Mouse (Mus musculus) MEL (cell line): ENCODE measurements around the gene Uso1. TPM values are rescaled to one million over a fixed set of nuclear protein-coding genes. Genes with fewer than 3 reads are reported as not detected.

ENCODE experiments used
- DNase-seq: peaks from one replicate; pipeline ENCODE4 v3.0.0; 2011; ENCODE audit warnings: low read depth, low spot score
- H3K27ac ChIP-seq: 2 replicates; pipeline ENCODE4 v1.5.1; 2012; ENCODE audit warnings: low read depth, mild to moderate bottlenecking, control low read depth, low read length, moderate library complexity; ENCODE audit not compliant: control insufficient read depth
- H3K27me3 ChIP-seq, 2 experiments: fragments of 150-350 bp in 1 of 2; sonication (generic) in 1 of 2; 2 replicates each; pipeline ENCODE4 v1.6.1; 2012; ENCODE audit warnings: low read length in 2 of 2, mild to moderate bottlenecking in 2 of 2, improper control_type of control experiment in 1 of 2, moderate library complexity in 1 of 2; ENCODE audit not compliant: insufficient read depth in 2 of 2, control insufficient read depth in 1 of 2
- H3K36me3 ChIP-seq, 2 experiments: 2 replicates each; pipeline ENCODE4 v1.6.1; 2012 to 2014; ENCODE audit warnings: low read length in 2 of 2, improper control_type of control experiment in 1 of 2, inconsistent platforms in 1 of 2, mild to moderate bottlenecking in 1 of 2; ENCODE audit not compliant: insufficient read depth in 2 of 2, control insufficient read depth in 1 of 2
- H3K4me1 ChIP-seq, 2 experiments: fragments of 150-350 bp in 1 of 2; sonication (generic) in 1 of 2; 2 replicates each; pipeline ENCODE4 v1.6.1; 2012; ENCODE audit warnings: low read length in 2 of 2, improper control_type of control experiment in 1 of 2, mild to moderate bottlenecking in 1 of 2; ENCODE audit not compliant: insufficient read depth in 2 of 2, control insufficient read depth in 1 of 2
- H3K4me3 ChIP-seq, 2 experiments: fragments of 150-350 bp in 1 of 2; sonication (generic) in 1 of 2; 2 replicates each; pipeline ENCODE4 v1.5.1; 2012; ENCODE audit warnings: low read depth in 2 of 2, low read length in 2 of 2, mild to moderate bottlenecking in 2 of 2, moderate library complexity in 2 of 2, control low read depth in 1 of 2, improper control_type of control experiment in 1 of 2; ENCODE audit not compliant: control insufficient read depth in 1 of 2, insufficient read depth in 1 of 2
- H3K79me2 ChIP-seq: 2 replicates; pipeline ENCODE4 v1.6.1; 2012; ENCODE audit warnings: mild to moderate bottlenecking, low read length, moderate library complexity; ENCODE audit not compliant: control insufficient read depth, poor library complexity, insufficient read depth
- H3K9ac ChIP-seq: 2 replicates; pipeline ENCODE4 v1.6.1; 2012; ENCODE audit warnings: low read depth, mild to moderate bottlenecking, control low read depth, low read length, moderate library complexity; ENCODE audit not compliant: control insufficient read depth, poor library complexity, severe bottlenecking
- H3K9me3 ChIP-seq: fragments of 150-350 bp; sonication (generic); replicated peaks from 2 replicates; pipeline ENCODE4 v1.6.1; 2012; ENCODE audit warnings: mild to moderate bottlenecking, low read length, improper control_type of control experiment, moderate library complexity; ENCODE audit not compliant: insufficient read depth
- BHLHE40 ChIP-seq: IDR thresholded peaks from 2 replicates; pipeline ENCODE4 v1.6.1; 2012; ENCODE audit warnings: low read depth, mild to moderate bottlenecking, inconsistent platforms, low read length, improper control_type of control experiment, borderline replicate concordance
- CHD2 ChIP-seq: IDR thresholded peaks from 2 replicates; pipeline ENCODE4 v1.6.1; 2011; ENCODE audit warnings: low read length, improper control_type of control experiment
- CTCF ChIP-seq, 3 experiments: IDR thresholded peaks in 2 of 3; conservative IDR thresholded peaks in 1 of 3; 2 replicates each; pipeline ENCODE4 v1.5.1; 2011 to 2012; ENCODE audit warnings: low read length in 3 of 3, low read depth in 2 of 3, mild to moderate bottlenecking in 2 of 3, improper control_type of control experiment in 1 of 3, inconsistent platforms in 1 of 3, mixed read lengths in 1 of 3, moderate library complexity in 1 of 3; ENCODE audit not compliant: control insufficient read depth in 1 of 3, insufficient read depth in 1 of 3, poor library complexity in 1 of 3, severe bottlenecking in 1 of 3
- E2F4 ChIP-seq: IDR thresholded peaks from 2 replicates; pipeline ENCODE4 v1.6.1; 2011; ENCODE audit warnings: low read depth, low read length, improper control_type of control experiment, borderline replicate concordance
- ELF1 ChIP-seq: IDR thresholded peaks from 2 replicates; pipeline ENCODE4 v1.6.1; 2014; ENCODE audit warnings: low read depth, mild to moderate bottlenecking, inconsistent platforms, low read length, improper control_type of control experiment, moderate library complexity
- GATA1 ChIP-seq: IDR thresholded peaks from 2 replicates; pipeline ENCODE4 v1.6.1; 2011; ENCODE audit warnings: low read depth, low read length, improper control_type of control experiment
- HCFC1 ChIP-seq: IDR thresholded peaks from 2 replicates; pipeline ENCODE4 v1.6.1; 2012; ENCODE audit warnings: low read depth, mild to moderate bottlenecking, inconsistent platforms, low read length, improper control_type of control experiment, moderate library complexity
- JUND ChIP-seq: IDR thresholded peaks from 2 replicates; pipeline ENCODE4 v1.6.1; 2011; ENCODE audit warnings: low read depth, mild to moderate bottlenecking, improper control_type of control experiment, low read length
- MAFK ChIP-seq: IDR thresholded peaks from 2 replicates; pipeline ENCODE4 v1.6.1; 2011; ENCODE audit warnings: low read depth, mild to moderate bottlenecking, low read length, improper control_type of control experiment, borderline replicate concordance
- MAZ ChIP-seq: IDR thresholded peaks from 2 replicates; pipeline ENCODE4 v1.6.1; 2012; ENCODE audit warnings: low read depth, mild to moderate bottlenecking, inconsistent platforms, low read length, improper control_type of control experiment
- MEF2A ChIP-seq: IDR thresholded peaks from 2 replicates; pipeline ENCODE4 v1.6.1; 2014; ENCODE audit warnings: low read depth, mild to moderate bottlenecking, inconsistent platforms, low read length, improper control_type of control experiment; ENCODE audit not compliant: poor library complexity, insufficient replicate concordance, severe bottlenecking; ENCODE audit errors: extremely low read depth
- MXI1 ChIP-seq: IDR thresholded peaks from 2 replicates; pipeline ENCODE4 v1.6.1; 2011; ENCODE audit warnings: mild to moderate bottlenecking, low read depth, low read length, improper control_type of control experiment
- POLR2AphosphoS2 ChIP-seq: IDR thresholded peaks from 2 replicates; pipeline ENCODE4 v1.6.1; 2011; ENCODE audit warnings: low read length, improper control_type of control experiment
- POLR2AphosphoS5 ChIP-seq: IDR thresholded peaks from 2 replicates; pipeline ENCODE4 v1.6.1; 2012; ENCODE audit warnings: low read depth, borderline replicate concordance, mild to moderate bottlenecking, inconsistent platforms, low read length, moderate library complexity, mixed read lengths
- SIN3A ChIP-seq: IDR thresholded peaks from 2 replicates; pipeline ENCODE4 v1.6.1; 2012; ENCODE audit warnings: low read length, improper control_type of control experiment, inconsistent platforms
- SMC3 ChIP-seq: IDR thresholded peaks from 2 replicates; pipeline ENCODE4 v1.6.1; 2011; ENCODE audit warnings: low read depth, low read length, improper control_type of control experiment
- TAL1 ChIP-seq: IDR thresholded peaks from 2 replicates; pipeline ENCODE4 v1.6.1; 2012; ENCODE audit warnings: mild to moderate bottlenecking, inconsistent platforms, low read length, moderate library complexity, mixed read lengths
- USF1 ChIP-seq: IDR thresholded peaks from 2 replicates; pipeline ENCODE4 v1.6.1; 2014; ENCODE audit warnings: low read depth, mild to moderate bottlenecking, inconsistent platforms, low read length, improper control_type of control experiment, moderate library complexity
- USF2 ChIP-seq, 2 experiments: IDR thresholded peaks; 2 replicates each; pipeline ENCODE4 v1.6.1; 2011 to 2012; ENCODE audit warnings: improper control_type of control experiment in 2 of 2, low read length in 2 of 2, borderline replicate concordance in 1 of 2, inconsistent platforms in 1 of 2, low read depth in 1 of 2, mild to moderate bottlenecking in 1 of 2; ENCODE audit not compliant: insufficient read depth in 1 of 2
- ZC3H11A ChIP-seq: IDR thresholded peaks from 2 replicates; pipeline ENCODE4 v1.6.1; 2012; ENCODE audit warnings: low read depth, mild to moderate bottlenecking, inconsistent platforms, low read length, improper control_type of control experiment
- ZKSCAN1 ChIP-seq: IDR thresholded peaks from 2 replicates; pipeline ENCODE4 v1.6.1; 2012; ENCODE audit warnings: low read depth, mild to moderate bottlenecking, inconsistent platforms, low read length, improper control_type of control experiment, moderate library complexity
- ZMIZ1 ChIP-seq: IDR thresholded peaks from 2 replicates; pipeline ENCODE4 v1.6.1; 2012; ENCODE audit warnings: low read depth, mild to moderate bottlenecking, inconsistent platforms, low read length, improper control_type of control experiment, moderate library complexity
- ZNF384 ChIP-seq: IDR thresholded peaks from 2 replicates; pipeline ENCODE4 v1.6.1; 2012; ENCODE audit warnings: low read depth, mild to moderate bottlenecking, inconsistent platforms, low read length, improper control_type of control experiment
- polyA plus RNA-seq, 2 experiments: library from polyadenylated mRNA; stranded (reverse) in 1 of 2; unstranded in 1 of 2; fragments of >175 nt in 1 of 2; fragments of >200 nt in 1 of 2; gene quantifications; 2 replicates each; pipeline versions ENCODE4 v1.2.1 to v1.2.4; 2012; ENCODE audit warnings: low replicate concordance in 2 of 2, low read depth in 1 of 2; ENCODE audit not compliant: insufficient read length in 2 of 2, insufficient read depth in 1 of 2, missing spikeins in 1 of 2
- total RNA-seq: library from RNA; depleted of rRNA; stranded (reverse); fragments of 300-350 nt; gene quantifications from 2 replicates; pipeline ENCODE4 v1.2.3, GENCODE M21; 2012

The Uso1 gene
- total and polyA plus RNA-seq, 3 experiments, result 22.1 to 69.1 (median 62.0) TPM

- TF ChIP-seq ZNF384, result no peak
- no peak for TF ChIP-seq MEF2A
- no peak for TF ChIP-seq BHLHE40
- no peak for TF ChIP-seq CTCF (IDR thresholded peaks at IDR 0.05 in 2 of 3, conservative IDR thresholded peaks at IDR 0.05 in 1 of 3; ENCODE audit: control insufficient read depth in 1 of 3, insufficient read depth in 1 of 3, low read depth in 2 of 3, low read length in 3 of 3, poor library complexity in 1 of 3, severe bottlenecking in 1 of 3)
- no peak for TF ChIP-seq POLR2AphosphoS2
- no peak for TF ChIP-seq ZKSCAN1
- no peak for TF ChIP-seq HCFC1
- no peak for TF ChIP-seq USF1
- TF ChIP-seq USF2 (IDR thresholded peaks at IDR 0.05; ENCODE audit: borderline replicate concordance in 1 of 2, insufficient read depth in 1 of 2, low read depth in 1 of 2, low read length in 2 of 2), result no peak
- TF ChIP-seq ELF1, result no peak
Observed at GRCm38 (mm10) chr5:92219826-92220225, 82.1 kb downstream of the Uso1 start (continued).

DNA sequence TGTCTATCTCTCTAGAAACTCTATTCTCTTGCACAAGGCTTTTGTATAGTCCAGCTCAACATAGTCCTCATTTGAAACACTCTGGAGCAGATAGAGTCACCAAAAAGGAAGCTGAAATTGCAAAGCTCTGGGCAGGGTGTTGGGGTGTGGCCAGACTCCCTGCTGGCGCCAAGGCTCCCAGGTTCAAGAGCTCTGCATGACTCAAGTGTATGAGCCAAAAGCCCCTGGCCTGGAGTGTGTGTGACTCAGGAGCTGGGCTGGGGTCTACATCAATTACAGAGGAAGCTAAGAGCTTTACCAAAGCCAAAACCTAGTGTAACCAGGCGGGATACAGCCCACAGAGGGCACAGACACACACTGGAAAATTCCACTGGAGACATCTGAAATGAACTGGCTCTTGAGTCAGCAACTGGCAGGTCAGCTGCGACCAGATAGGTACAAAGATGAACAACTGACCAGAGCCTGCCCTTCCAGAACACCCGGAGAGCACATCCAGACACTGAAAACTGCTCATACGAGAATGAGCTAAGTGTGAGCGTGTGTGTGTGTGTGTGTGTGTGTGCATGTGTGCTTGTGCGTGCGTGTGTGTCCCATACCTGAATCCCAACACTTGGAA lies 82.7 kb downstream of the Uso1 start:
- TF ChIP-seq BHLHE40 (no peak), MXI1 (no peak), POLR2AphosphoS5 (no peak), SMC3 (no peak), TAL1 (no peak), POLR2AphosphoS2 (no peak), CTCF (IDR thresholded peaks at IDR 0.05 in 2 of 3, conservative IDR thresholded peaks at IDR 0.05 in 1 of 3; ENCODE audit: control insufficient read depth in 1 of 3, insufficient read depth in 1 of 3, low read depth in 2 of 3, low read length in 3 of 3, poor library complexity in 1 of 3, severe bottlenecking in 1 of 3) (no peak), CHD2 (no peak), MAFK (no peak), MAZ (no peak), MEF2A (no peak), ZMIZ1 (no peak), GATA1 (no peak), USF1 (no peak), JUND (no peak), ZKSCAN1 (no peak), E2F4 (no peak), SIN3A (no peak), ZC3H11A (no peak)
- H3K27ac ChIP-seq, result 0 out of 2 replicates have a peak overlapping the region, but pooled peaks have one; percentile 7
- no peak overlapping the region for H3K9ac ChIP-seq
- no peaks in the 10 kb centered on the region for H3K79me2 ChIP-seq
- H3K36me3 ChIP-seq, result peaks cover 0 to 14% of the 10 kb centered on the region in 2 experiments; a peak in 2 of 4 replicates
- no peak overlapping the region for H3K4me3 ChIP-seq
- no peaks in the 10 kb centered on the region for H3K9me3 ChIP-seq
- H3K27me3 ChIP-seq, result no peaks in the 10 kb centered on the region; a peak in 1 of 4 replicates
- DNase-seq, result peak; percentile 57
- peaks cover 0 to 20% of the 10 kb centered on the region in 2 experiments; a peak in 2 of 4 replicates for H3K4me1 ChIP-seq
